Mouse (Mus musculus) monocyte, adult 5-6 weeks (primary cell): ENCODE data around the gene Pkd1l2. TPM values are rescaled to one million over a fixed set of nuclear protein-coding genes. Genes with fewer than 3 reads are reported as not detected.

Experiments
- ATAC-seq: fragments of 153-309, 156-312 bp; replicated peaks from 2 replicates; pipeline ENCODE4 v1.8.0; 2017; ENCODE audit warnings: mild to moderate bottlenecking; ENCODE audit not compliant: low TSS enrichment, insufficient number of reproducible peaks, severe bottlenecking, poor library complexity, low FRiP score
- total RNA-seq: library from RNA; stranded (forward); fragments of 200-1000, 200-491, 200-594 nt; gene quantifications from 3 replicates; pipeline ENCODE4 v1.2.3, GENCODE M21; 2017

The Pkd1l2 gene
- total RNA-seq, 1 experiment from 2014 or later, result 2.5 TPM

DNA sequence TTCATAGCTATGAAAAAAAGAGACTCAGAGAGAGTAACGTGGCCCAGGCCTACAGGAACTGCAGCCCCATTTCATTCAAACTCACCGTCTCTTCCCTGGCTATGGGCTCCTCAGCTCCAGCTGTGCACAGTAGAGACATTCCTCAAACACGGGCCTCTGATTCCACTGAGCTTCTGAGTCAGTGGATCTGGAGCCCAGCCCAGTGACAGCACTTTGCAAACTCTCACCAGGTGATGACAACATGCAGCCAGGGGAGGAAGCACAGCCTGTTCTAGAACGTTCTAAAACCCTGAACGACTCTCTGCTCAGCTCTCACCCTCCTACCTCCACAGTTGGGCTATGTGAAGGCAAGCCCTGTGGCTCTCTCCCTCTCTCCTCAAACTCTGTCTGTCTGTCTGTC, 11.8 kb upstream of the Pkd1l2 start:
- no peak for ATAC-seq

DNA sequence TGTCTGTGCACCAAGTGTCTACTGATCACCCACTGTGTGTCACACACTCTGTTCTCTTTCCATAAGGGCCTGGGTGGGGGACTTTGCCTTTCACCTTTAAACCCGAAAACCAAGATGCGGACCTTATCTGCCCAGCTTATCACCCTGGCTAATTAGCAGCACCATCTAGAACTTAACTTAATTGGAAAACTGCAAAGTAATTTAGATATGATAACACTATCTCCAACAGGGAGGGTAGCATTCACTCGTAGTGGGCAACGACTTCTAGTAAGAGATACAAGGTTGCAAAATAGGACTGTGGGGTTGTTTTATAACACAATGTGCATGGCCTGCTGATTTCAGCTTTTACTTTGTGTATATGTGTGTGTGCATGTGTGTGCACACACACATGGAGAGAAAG, 7.6 kb upstream of the Pkd1l2 start:
- no peak for ATAC-seq

DNA sequence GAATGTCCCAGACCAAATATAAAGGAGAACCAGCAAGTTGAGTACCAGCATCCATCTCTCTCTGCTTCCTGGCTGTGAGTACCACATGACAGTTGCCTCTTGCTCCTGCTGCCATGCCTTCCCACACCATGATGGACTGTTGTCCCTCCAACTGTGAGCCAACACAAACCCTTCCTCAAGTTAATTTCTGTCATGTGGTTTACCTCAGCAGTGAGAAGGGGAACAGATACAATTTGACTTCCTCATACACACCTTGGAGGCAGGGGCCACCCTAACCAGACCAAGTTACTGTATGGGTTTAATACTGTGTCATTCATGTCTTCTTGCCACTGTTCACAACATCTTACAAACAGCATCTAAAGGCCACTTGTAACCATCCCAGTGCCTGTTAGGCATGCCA, 4.8 kb upstream of the Pkd1l2 start:
- ATAC-seq, result no peak

DNA sequence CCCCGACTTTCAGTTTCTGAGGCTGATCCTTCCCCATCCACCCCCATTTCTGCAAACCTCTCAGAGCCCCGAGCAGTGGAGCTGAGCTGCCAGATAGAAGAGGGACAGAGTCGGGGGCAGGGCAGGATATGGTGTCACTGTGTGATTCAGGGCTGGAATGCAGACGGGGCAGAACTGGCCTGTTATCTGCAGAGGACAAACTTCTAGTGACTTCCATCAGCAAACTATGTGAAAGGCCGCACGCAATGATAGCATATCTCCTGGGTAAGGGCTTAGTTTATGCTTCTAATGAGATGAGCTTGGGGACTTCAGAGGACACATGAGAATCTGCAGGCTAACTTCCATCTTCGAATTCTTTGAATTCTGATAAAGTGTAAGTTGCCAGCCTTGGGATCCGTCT, 3.3 kb upstream of the Pkd1l2 start:
- no peak for ATAC-seq

DNA sequence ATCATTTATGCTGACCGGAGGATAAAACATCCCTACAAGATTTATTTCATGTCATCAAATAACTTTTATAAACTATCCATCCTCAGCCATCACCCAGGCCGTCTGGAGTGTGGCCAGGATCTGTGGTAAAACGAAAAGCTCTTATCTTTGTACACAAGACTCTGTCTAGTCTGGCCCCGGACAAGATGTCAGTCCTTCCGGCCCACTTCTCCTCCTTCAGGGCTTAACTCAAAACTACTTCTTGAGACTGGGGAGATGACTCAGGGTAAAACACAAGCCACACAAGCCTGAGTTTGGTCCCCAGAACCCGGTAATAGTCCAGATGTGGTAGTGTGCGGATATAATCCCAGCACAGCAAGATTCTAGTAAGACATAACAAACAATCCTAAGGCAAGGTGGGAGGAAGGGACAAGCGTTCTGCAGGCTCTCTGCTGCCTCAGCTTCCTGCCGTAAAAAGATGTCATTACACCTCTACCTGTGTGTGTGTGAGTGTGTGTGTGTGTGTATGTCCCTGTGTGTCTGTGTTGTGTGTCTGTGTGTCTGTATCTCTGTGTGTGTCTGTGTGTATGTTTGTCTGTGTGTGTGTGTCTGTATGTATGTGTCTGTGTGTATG, 804 bp upstream of the Pkd1l2 start:
- no peak for ATAC-seq

DNA sequence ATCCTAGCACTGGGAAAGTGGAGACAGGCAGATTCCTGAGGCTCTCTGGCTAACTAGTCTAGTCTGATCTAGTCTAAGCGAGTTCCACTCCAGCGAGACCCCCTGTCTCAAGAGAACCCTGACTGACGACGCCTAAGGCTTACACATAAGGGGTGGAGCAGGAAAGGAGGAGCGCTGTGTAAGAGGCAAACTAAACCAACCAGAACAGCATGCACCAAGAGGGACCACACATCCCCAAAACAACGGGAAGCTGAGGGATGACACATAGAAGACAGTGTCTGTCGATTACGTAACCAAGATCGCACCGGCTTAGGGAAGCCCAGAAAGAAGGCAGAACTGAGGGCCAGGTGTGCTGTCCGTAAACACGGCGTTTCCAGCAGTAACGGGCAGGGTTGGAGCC, 2.6 kb downstream of the Pkd1l2 start:
- ATAC-seq, result peak; percentile 80

DNA sequence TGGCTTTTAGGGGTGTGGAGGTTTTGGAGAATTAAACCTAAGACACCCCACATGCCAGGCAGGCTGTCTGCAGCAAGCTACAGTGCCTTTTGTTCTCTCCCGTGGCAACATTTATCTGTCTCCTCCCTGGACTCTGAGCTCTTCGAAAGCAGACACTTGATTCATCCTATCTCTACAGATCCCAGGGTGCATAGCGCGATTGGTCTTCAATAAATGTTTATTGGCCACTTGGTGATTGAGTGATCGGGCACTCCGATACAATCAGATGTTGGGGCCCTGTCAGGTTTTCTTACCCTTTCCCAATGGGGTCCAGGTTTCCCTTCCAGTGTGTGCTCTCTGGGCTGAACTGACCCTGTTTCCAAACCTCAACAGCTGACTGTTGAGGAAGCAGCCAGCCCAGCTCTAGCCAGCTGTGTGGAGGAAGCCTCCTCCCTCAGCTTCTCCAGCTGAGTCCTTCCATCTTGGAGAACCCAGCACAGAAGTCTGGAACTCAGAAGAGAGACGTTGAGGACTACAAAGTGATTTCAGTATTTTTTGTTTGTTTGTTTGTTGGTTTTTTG, 3.8 kb downstream of the Pkd1l2 start:
- no peak for ATAC-seq

DNA sequence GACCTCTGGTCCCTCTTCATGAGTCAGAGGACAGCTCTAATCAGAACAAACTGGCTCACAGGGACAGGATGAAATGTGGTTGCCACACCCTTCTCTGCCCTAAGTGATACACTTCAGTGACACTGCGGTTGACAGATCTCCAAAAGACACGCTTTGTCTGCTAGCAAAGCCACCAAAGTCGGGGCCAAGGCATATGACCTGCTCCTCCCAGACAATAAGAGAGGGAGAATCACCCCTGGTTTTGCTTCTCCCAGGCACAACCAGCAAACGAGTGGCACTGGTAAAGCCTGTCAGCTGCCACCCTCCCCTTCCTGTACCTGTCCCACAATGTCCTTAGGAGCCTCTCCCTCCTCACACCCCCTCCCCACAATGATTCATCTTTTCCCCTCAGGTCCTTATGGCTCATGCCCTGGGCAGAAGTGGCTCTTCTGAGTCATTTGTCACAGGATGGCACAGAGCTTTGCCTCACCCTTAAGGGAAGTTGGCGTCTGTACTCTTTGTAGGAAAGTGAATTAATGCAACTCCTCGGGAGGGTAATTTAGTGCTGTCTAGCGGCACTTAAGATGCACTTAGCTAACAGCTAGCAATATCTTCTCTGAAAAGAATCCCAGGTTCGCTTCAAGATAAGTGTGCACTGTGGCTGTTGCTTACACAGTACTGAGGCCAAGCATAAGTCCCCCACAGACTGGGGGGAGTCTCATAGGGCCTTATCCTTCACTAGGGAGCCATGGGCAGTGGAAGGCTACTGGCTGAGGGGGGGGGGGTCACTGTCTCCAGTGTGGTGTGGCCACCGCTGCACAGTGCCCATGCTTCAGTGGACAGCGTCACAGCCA, 7.7 kb downstream of the Pkd1l2 start:
- ATAC-seq, result peak; percentile 68

DNA sequence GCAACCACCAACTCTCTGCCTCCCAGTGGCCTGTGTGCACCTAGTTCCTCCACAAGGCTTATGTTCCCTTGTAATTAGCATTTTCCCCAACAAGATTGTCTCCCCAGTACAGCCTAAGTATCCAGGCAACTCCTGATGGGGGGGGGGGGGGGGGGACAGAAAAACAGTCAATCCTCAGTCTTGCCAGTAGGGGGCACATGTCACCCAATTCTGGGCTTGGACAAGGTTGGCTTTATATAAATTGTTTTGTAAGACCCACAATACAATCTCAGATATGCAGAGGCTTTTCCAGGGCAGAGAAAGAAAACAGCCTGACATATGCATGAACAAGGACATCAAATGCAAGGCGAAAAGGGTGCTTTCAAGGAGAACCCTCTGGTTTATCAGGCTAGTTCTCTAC, 12.5 kb downstream of the Pkd1l2 start:
- no peak for ATAC-seq

DNA sequence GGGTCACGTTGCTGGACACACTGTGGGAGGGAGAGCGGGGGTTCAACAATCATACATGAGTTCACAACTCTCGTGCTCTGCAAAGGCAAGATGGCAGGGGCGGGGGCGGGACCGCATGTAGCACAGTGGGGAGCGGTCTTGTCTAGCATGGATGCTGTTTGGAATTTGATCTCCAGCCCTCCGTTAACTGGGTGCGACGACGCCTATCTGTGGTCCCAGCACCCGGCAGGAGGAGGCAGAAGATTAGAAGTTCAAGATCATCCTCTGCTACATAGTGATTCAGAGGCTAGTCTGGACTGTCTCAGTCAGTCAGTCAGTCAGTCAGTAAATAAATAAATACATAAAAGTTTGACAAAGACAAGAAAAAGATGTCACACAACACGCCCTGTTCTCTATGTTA, 14.0 kb downstream of the Pkd1l2 start:
- ATAC-seq, result no peak

DNA sequence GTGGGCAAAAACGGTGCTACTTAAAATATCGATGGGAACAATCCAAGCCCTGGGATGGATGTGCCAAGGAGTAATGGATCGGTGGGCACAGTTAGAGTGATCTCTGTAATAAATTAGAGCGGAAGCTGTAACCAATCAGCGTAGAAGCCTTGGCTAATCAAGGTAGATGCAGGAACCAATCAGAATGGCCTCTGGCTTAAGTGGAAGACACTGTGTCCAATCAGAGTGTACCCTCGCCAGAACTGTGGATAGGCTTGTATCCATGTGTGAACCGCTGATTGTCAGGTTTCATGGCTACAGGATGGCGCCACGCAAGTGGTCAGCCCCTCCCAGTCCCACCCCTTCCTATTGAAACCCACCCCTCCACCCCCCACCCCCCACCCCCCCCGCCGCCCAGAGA, 14.9 kb downstream of the Pkd1l2 start:
- ATAC-seq, result no peak

DNA sequence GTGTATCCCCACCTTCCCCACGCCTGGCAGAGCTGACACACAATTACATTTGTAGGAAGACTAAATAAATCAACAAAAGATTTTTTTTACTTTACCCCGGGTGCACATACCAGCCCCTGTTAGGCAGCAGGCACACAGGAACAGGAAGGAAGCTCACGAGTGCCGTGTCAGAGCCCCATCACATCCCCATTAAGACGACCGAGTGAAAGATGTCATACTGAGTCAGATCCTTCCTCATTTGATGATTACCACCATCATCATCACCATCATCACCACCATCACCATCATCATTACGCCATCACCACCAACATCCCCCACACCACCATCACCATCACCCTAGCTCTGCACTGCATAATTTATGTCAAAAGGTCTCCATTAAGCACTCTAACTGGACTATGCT, 15.3 kb downstream of the Pkd1l2 start:
- peak; percentile 55 for ATAC-seq

DNA sequence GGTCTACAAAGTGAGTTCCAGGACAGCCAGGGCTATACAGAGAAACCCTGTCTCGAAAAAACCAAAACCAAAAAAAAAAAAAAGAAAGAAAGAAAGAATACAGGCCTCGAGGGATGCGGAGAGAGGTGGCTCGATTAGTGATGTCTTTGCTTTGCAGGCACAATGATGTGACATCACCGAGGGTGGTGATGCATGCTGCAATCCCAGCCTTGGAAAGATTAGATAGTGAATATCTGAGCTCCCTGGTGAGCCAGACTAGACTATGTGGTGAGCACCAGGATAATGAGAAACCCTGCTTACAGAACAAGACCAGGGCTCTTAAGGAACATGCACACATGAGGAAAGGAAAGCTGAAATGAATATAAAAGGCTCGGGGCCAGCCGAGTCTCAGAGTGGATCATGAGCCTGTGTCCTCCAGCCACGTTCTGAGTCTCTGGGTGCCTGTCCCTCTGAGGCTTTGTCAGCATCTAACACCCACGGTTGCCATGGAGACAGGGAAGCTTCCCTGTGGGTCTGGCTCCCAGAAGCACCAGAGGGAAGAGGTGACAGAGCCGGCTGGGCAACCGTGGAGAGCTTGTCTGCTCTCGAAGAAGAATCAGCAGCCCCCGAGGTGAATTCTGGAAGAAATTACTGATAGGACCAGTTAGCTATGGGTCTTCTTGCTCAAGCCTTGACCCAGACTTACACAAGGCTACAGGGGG, 20.9 kb downstream of the Pkd1l2 start:
- no peak for ATAC-seq

DNA sequence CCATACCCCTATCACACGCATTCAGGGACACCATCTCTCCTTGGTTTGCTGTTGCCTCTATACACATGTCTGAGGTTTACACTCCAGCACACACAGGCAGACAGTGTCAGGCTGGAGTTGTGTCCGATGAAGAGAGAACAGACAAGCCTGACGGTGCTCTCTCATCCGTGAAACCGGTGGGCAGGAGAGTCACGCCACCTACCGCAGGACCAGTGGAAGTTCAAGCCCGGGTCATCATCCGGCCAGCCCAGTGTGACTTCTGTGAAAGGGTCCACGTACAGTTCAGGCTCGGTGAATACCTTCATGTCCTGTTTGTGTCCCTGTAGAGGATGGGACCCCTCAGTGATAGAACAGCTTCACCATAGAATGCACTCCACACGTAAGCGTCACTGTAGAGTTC, 21.9 kb downstream of the Pkd1l2 start:
- ATAC-seq, result no peak

DNA sequence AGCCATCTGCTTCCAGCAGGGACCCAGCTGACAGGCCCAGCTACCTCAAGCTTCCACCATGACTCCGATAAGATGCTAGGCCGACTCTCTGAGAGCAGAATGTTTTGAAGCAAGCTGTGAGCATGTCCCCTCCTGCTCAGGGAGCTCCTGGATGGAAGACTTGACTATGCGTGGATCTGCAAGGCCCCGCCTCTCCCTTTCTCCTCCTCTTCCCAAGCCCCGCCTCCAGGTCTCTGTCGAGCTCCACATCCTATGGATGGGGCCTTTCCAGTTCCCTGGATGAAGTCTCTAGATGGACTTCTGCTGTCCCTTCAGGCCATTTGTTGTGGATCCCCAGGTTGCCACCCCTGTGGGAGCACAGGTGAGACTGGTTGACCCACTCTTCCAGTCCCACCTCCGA, 23.2 kb downstream of the Pkd1l2 start:
- ATAC-seq, result no peak

DNA sequence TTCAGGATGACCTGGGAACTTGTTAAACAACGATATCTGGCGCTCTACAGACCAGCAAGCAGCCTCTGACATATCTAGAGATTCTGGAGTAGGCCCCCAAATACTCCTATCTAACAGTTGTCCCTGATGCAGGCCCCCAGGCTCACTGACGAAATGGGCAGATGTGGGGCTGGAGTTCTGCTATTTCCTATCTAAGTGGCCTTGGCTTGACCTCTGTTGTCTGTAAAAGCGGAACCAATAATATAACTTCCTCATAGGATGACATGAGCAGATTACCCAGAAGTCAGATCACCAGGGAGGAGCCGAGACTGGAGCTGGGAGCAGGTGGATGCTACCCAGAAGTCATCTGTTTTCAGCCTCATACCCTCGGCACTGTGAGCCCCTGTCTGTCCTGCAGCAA, 27.2 kb downstream of the Pkd1l2 start:
- peak; percentile 79 for ATAC-seq

DNA sequence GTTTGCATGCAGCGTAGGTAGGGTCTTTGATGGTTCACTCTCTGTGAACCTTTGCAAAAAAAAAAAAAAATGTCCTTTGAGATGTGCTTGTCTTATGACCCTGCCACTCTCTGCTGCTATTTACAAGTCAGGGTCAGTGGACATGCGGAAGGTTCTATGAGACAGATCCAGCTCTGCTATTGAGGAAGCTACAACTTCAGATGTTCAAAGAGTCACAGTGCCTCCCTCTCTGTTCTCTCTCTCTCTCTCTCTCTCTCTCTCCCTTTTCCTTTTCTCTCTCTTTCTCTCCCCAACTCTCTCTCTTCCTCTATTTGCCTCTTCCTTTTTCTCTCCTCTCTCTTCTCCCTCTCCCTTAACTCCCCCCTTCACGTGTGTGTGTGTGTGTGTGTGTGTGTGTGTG, 28.1 kb downstream of the Pkd1l2 start:
- no peak for ATAC-seq

DNA sequence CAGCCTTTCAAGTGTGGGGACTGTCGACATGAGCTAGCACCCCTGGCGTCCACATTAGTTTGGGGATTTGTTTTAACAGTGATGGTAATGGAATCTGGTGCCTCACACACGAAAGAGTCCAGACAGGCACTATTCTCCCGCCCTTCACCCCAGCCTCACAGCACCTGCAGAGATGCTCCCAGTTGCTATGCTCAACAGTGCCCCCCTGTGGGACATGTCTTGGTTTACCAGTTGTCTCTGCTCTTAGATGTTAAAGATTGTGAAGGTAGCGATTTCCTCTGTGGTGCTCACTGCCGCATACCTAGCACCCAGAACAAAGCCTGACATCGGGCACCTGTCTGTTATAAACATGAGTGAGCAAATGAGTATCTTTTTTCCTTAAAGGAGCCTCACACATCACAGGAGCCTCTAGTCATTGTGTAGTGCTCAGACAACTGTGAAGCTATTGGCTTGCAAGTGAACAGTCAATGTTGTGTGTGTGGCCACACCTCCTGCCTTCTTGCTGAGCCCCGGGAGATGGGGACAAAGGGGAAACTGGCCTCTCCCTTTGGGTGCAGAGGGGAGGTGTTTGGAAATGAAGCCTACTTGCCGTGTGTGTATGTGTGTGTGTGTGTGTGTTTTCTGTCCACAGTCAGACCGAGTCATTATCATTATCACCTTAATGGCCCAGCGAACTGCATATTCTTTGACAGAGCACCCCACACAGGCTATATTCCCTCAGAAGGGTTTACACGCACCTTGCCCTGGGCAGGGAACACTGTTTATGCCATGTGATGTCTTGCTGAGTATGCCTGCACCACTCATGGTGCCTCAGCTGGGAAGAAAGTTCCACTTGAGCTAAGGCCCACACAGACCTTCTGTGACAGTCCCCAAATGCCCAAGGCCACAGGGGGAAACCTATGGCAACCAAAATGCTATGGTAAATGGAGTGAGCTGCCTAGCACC, 28.8 kb downstream of the Pkd1l2 start:
- 0 out of 2 replicates have a peak, but pooled peaks have one; percentile 15 for ATAC-seq

DNA sequence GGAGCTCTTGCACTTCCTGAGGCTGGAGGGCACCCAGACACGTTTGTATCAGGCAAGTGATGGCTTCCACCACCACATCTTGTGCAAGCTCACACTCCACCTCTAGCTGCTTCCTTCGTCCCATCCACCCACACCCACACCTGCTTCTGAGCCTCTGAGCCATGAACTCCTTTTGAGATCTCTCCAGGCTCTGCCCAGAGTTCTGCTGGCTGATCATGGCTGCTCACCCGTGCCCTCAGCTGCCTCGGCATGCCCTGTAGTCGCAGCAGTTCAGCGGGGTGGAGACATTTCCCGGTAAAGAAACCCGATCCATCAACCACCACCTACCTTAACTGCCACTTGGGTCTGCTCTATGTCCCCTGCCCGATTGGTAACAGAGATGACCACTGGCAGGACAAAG, 30.9 kb downstream of the Pkd1l2 start:
- ATAC-seq, result no peak
